Mouse (Mus musculus) thymus, adult 2 months (tissue): ENCODE results near the gene Cactin.

Experiments
- CTCF ChIP-seq: fragments of 200-500 bp; IDR thresholded peaks from 2 replicates; pipeline ENCODE4 v1.5.1; 2012; ENCODE audit warnings: mild to moderate bottlenecking, control low read depth, low read length, moderate library complexity, borderline replicate concordance; ENCODE audit not compliant: control insufficient read depth, poor library complexity, insufficient read depth; ENCODE audit errors: extremely low read depth
- POLR2A ChIP-seq: fragments of 200-500 bp; IDR thresholded peaks from 2 replicates; pipeline ENCODE4 v1.6.1; 2012; ENCODE audit warnings: mild to moderate bottlenecking, low read length, control low read depth, moderate library complexity; ENCODE audit not compliant: control insufficient read depth, poor library complexity, insufficient read depth; ENCODE audit errors: extremely low read depth

DNA sequence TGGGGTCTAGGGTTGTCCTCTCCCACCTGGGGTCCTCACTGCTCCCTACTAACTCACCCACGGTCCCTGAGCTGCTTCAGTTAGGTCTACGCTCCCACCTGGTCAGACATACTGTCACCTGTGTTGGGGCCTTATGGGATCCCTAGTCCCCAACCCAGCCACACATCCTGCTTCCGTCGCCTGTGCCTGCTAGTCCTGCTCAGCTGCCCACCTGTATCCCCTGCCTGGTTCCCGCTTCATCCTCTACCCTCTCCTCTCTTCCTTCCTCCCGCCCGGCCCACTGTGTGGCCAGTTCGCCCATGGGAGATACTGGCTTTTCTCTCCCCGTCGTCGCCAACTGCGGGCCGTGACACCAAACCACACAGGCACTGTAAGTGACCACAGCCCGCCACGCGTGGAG is 5.3 kb upstream of the Cactin start:
- TF ChIP-seq CTCF (no peak), POLR2A (no peak)
